Mouse (Mus musculus) inflammation-experienced regulatory T-cells, adult 6 months (primary cell): ENCODE results near the gene Atp13a4. TPM values are rescaled to one million over a fixed set of nuclear protein-coding genes. Genes with fewer than 3 reads are reported as not detected.

Source experiments
- ATAC-seq: one replicate; pipeline ENCODE4 v1.8.0; 2017
- polyA plus RNA-seq, 3 experiments: library from polyadenylated mRNA; unstranded; fragments of 100-300 nt; shearing (Covaris generic); gene quantifications; one replicate each; pipeline ENCODE4 v1.2.1; 2017

Atp13a4 gene
- not detected for polyA plus RNA-seq

GRCm38 (mm10) chr16:29544829-29545228 lies at the start of gene Atp13a4:
TSS of gene Atp13a4 (minus strand) at chr16:29544864.
- ATAC-seq: no peak

GRCm38 (mm10) chr16:29592171-29592570 lies 47.5 kb upstream of the Atp13a4 start:
- ATAC-seq: no peak

GRCm38 (mm10) chr16:29579787-29580176 lies 35.1 kb upstream of the Atp13a4 start:
- no peak for ATAC-seq

- peak; percentile 97 for ATAC-seq
Observed at GRCm38 (mm10) chr16:29579167-29579786, 34.6 kb upstream of the Atp13a4 start, which contains the start of gene Opa1. TSS of gene Opa1 (plus strand) at chr16:29579334.

- ATAC-seq: no peak
Observed at GRCm38 (mm10) chr16:29575620-29576019, 31.0 kb upstream of the Atp13a4 start.

GRCm38 (mm10) chr16:29574013-29574412 lies 29.3 kb upstream of the Atp13a4 start:
- no peak for ATAC-seq

GRCm38 (mm10) chr16:29560869-29561268 lies 16.2 kb upstream of the Atp13a4 start:
- ATAC-seq: no peak

- ATAC-seq: no peak
Observed at GRCm38 (mm10) chr16:29560454-29560853, 15.8 kb upstream of the Atp13a4 start.

- no peak for ATAC-seq
Observed at GRCm38 (mm10) chr16:29559667-29560066, 15.0 kb upstream of the Atp13a4 start.

GRCm38 (mm10) chr16:29541261-29541683 lies 3.4 kb downstream of the Atp13a4 start:
- no peak for ATAC-seq

GRCm38 (mm10) chr16:29539906-29540305 lies 4.8 kb downstream of the Atp13a4 start:
- ATAC-seq: no peak

GRCm38 (mm10) chr16:29536411-29537204 lies 8.1 kb downstream of the Atp13a4 start:
- ATAC-seq: no peak

- no peak for ATAC-seq
Observed at GRCm38 (mm10) chr16:29535866-29536265, 8.8 kb downstream of the Atp13a4 start.

- ATAC-seq: no peak
Observed at GRCm38 (mm10) chr16:29533641-29534040, 11.0 kb downstream of the Atp13a4 start.

- ATAC-seq: no peak
Observed at GRCm38 (mm10) chr16:29527085-29527484, 17.6 kb downstream of the Atp13a4 start.

- ATAC-seq: no peak
Observed at GRCm38 (mm10) chr16:29526585-29526984, 18.1 kb downstream of the Atp13a4 start.

- ATAC-seq: no peak
Observed at GRCm38 (mm10) chr16:29512495-29512894, 32.2 kb downstream of the Atp13a4 start.

GRCm38 (mm10) chr16:29510743-29511142 lies 33.9 kb downstream of the Atp13a4 start:
- ATAC-seq: no peak

- no peak for ATAC-seq
Observed at GRCm38 (mm10) chr16:29509881-29510280, 34.8 kb downstream of the Atp13a4 start.

GRCm38 (mm10) chr16:29504671-29505070 lies 40.0 kb downstream of the Atp13a4 start:
- no peak for ATAC-seq

GRCm38 (mm10) chr16:29504198-29504597 lies 40.5 kb downstream of the Atp13a4 start:
- no peak for ATAC-seq

- ATAC-seq: no peak
Observed at GRCm38 (mm10) chr16:29491031-29491430, 53.6 kb downstream of the Atp13a4 start.

- ATAC-seq: no peak
Observed at GRCm38 (mm10) chr16:29481439-29481838, 63.2 kb downstream of the Atp13a4 start.

- ATAC-seq: no peak
Observed at GRCm38 (mm10) chr16:29480396-29480795, 64.3 kb downstream of the Atp13a4 start.
